Mouse (Mus musculus) liver, embryonic 14.5 days (tissue): Measurements from ENCODE around the gene Acot7. TPM values are rescaled to one million over a fixed set of nuclear protein-coding genes. Genes with fewer than 3 reads are reported as not detected.

Source experiments
- ATAC-seq: fragments of 200-750 bp; cut with Nextera tagmentation; 2 replicates; pipeline ENCODE4 v1.8.0; 2017; ENCODE audit warnings: moderate number of reproducible peaks, mild to moderate bottlenecking, moderate library complexity; ENCODE audit not compliant: insufficient read depth
- DNase-seq, 3 experiments: peaks; one replicate each; pipeline ENCODE4 v3.0.0-alpha.2; 2012 to 2013; ENCODE audit warnings: low read depth in 3 of 3, low spot score in 3 of 3
- H3K27ac ChIP-seq: fragments of 300-500 bp; sonication (generic); 2 replicates; pipeline ENCODE4 v1.5.1; 2014; ENCODE audit warnings: moderate library complexity, mild to moderate bottlenecking, control low read depth, inconsistent platforms
- H3K27me3 ChIP-seq: fragments of 300-500 bp; sonication (generic); 2 replicates; pipeline ENCODE4 v1.6.1; 2014; ENCODE audit warnings: mild to moderate bottlenecking, low read length, moderate library complexity; ENCODE audit not compliant: control insufficient read depth, insufficient read depth
- H3K36me3 ChIP-seq: fragments of 300-500 bp; sonication (generic); replicated peaks from 2 replicates; pipeline ENCODE4 v1.6.1; 2014; ENCODE audit warnings: low read depth; ENCODE audit not compliant: control insufficient read depth, insufficient read depth
- H3K4me1 ChIP-seq, 2 experiments: fragments of 200-500 bp in 1 of 2; fragments of 300-500 bp in 1 of 2; sonication (generic) in 1 of 2; replicated peaks; 2 replicates each; pipeline ENCODE4 v1.6.1; 2012 to 2014; ENCODE audit warnings: antibody characterized with exemption in 1 of 2, inconsistent platforms in 1 of 2, low read length in 1 of 2; ENCODE audit not compliant: control insufficient read depth in 2 of 2, insufficient read depth in 2 of 2
- H3K4me2 ChIP-seq: fragments of 300-500 bp; sonication (generic); 2 replicates; pipeline ENCODE4 v1.6.1; 2014; ENCODE audit warnings: low read depth, mild to moderate bottlenecking, control low read depth, moderate library complexity
- H3K4me3 ChIP-seq, 2 experiments: fragments of 200-500 bp in 1 of 2; fragments of 300-500 bp in 1 of 2; sonication (generic) in 1 of 2; 2 replicates each; pipeline ENCODE4 v1.5.1; 2012 to 2014; ENCODE audit warnings: low read depth in 2 of 2, low read length in 2 of 2, mild to moderate bottlenecking in 2 of 2, control low read depth in 1 of 2, inconsistent platforms in 1 of 2, moderate library complexity in 1 of 2; ENCODE audit not compliant: insufficient read depth in 1 of 2
- H3K9ac ChIP-seq: fragments of 300-500 bp; sonication (generic); replicated peaks from 2 replicates; pipeline ENCODE4 v1.6.1; 2014; ENCODE audit warnings: mild to moderate bottlenecking, control low read depth, moderate library complexity
- H3K9me3 ChIP-seq: fragments of 300-500 bp; sonication (generic); 2 replicates; pipeline ENCODE4 v1.6.1; 2016; ENCODE audit warnings: low read length, mixed read lengths; ENCODE audit not compliant: control insufficient read depth
- CTCF ChIP-seq: IDR thresholded peaks from 2 replicates; pipeline ENCODE4 v1.5.1; 2016; ENCODE audit warnings: antibody characterized with exemption, low read depth, control low read depth
- EP300 ChIP-seq: IDR thresholded peaks from 2 replicates; pipeline ENCODE4 v1.6.1; 2016; ENCODE audit warnings: antibody characterized with exemption, low read depth
- WGBS: fragments of 180-500 bp; shearing (Covaris S2); extraction: QIAGEN DNeasy Blood & Tissue Kit; methylation state at CpG from one replicate; pipeline ENCODE4 v1.1.7; 2014; ENCODE audit not compliant: insufficient replicate concordance; 5-methylcytosine and 5-hydroxymethylcytosine counted together
- polyA plus RNA-seq, 2 experiments: library from polyadenylated mRNA; depleted of rRNA in 1 of 2; stranded (reverse) in 1 of 2; unstranded in 1 of 2; fragments of >200 nt; fragmentation: Nextera tagmentation in 1 of 2; extraction: Ambion mirVana in 1 of 2; gene quantifications; 2 replicates each; pipeline versions ENCODE4 v1.2.1 to v1.2.3; 2012 to 2014

Gene Acot7
- polyA plus RNA-seq, 2 experiments = 12.5 to 13.0 TPM

DNA sequence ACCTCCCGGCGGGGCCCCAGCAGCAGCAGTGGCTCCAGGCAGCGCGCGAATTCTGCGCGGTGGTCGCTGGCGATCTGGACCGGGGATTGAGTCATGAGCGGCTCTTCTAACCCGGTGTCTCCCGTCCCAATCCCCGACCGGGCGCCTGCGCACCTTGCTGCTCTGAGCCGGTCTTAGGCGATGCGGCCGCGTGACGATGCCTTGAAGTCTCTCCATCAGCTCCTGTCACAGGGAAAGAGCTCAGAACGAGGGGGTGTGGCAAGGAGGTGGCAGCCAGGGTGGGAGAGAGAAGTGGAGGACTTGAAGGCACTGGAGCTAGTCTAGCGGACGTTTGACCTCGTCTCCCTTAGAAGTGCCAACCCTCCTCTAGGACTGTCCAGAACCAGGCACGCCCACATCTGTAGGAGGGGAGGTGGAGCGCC, 135.3 kb downstream of the Acot7 start:
- no peaks in the 10 kb centered on the region for H3K4me1 ChIP-seq
- peak overlapping the region; percentile 1; the same call in 1 of the 2 replicates for H3K4me2 ChIP-seq
- ATAC-seq (peak; percentile 12; the same call in 1 of the 2 replicates), DNase-seq (no peak)
- WGBS = under 1% methylated on average over 29 of the region's 29 CpGs
- no peak for TF ChIP-seq CTCF
- no peak overlapping the region for H3K9ac ChIP-seq
- peak overlapping the region; percentile 3 to 20; a peak in 1 of 4 replicates for H3K4me3 ChIP-seq
- H3K27ac ChIP-seq = no peak overlapping the region
- H3K9me3 ChIP-seq = no peaks in the 10 kb centered on the region
- H3K27me3 ChIP-seq = peaks cover 62% of the 10 kb centered on the region
- H3K36me3 ChIP-seq = no peaks in the 10 kb centered on the region

DNA sequence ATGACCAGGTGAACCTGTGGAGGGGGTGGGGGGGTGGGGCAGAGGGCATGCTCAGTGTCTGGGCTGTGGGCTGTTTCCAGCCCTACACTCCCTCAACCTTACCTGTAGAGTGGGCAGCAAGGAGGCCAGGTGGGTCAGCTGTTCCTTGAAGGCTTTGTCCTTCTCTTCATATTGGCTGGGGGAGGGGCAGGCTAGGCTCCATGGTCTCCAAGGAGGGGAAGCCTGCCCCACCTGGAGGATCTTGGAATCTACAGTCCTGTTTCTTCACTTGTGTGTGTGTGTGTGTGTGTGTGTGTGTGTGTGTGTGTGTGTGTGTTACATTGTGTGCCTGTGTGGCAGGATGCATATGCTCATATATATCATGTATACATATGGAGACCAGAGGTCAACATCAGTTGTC, 136.0 kb downstream of the Acot7 start:
- ATAC-seq (no peak), DNase-seq (no peak)
- no peak overlapping the region for H3K9ac ChIP-seq
- H3K27ac ChIP-seq = no peak overlapping the region
- no peaks in the 10 kb centered on the region for H3K4me1 ChIP-seq
- H3K36me3 ChIP-seq = no peaks in the 10 kb centered on the region
- H3K4me3 ChIP-seq = no peak overlapping the region
- no peak overlapping the region for H3K4me2 ChIP-seq
- H3K27me3 ChIP-seq = peaks cover 62% of the 10 kb centered on the region
- TF ChIP-seq CTCF (peak; percentile 16; the same call in 1 of the 2 replicates), EP300 (no peak)
- no peaks in the 10 kb centered on the region for H3K9me3 ChIP-seq

DNA sequence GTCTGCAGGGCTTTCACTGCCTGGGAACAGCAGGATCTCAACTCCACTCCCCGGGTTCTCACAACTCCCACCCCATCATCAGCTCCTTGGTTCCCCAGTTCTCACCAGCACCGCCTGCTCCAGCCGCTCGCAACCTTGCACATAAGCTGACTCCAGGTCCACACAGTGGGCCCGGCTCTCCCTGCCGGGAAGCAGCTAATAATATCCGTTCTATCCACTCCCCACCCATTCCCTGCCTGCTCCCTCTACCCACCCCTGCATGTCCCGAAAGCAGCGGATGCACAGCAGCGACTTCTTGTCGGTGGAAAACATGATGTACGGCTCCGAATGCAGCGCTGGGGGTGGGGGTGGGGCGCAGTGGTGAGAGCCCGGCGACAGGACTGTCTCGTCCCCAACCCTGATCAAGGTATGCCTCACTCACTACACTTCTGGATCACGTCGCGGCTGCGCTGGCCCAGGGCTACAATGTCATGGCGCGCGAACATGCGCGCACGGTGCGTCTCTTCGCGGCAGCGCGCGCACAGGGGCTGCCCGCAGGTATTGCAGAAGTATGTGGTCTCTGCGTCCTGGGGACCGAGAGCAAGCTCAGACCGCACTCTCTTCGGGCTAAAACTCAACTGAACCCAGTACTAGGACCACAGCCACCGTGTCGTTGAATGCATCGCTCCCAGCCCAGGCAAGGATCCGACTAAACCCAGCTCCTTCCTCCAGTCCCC, 137.7 kb downstream of the Acot7 start:
- no peak for ATAC-seq
- Histone ChIP-seq H3K4me3 (no peak overlapping the region), H3K9ac (no peak overlapping the region), H3K4me1 (no peaks in the 10 kb centered on the region), H3K4me2 (no peak overlapping the region; the same call in 1 of the 2 replicates), H3K9me3 (no peaks in the 10 kb centered on the region), H3K27me3 (peaks cover 62% of the 10 kb centered on the region), H3K27ac (no peak overlapping the region), H3K36me3 (no peaks in the 10 kb centered on the region)
- no peak for DNase-seq
- 1% methylated on average over 43 of the region's 43 CpGs for WGBS
- TF ChIP-seq CTCF = no peak
- no peak for TF ChIP-seq EP300

DNA sequence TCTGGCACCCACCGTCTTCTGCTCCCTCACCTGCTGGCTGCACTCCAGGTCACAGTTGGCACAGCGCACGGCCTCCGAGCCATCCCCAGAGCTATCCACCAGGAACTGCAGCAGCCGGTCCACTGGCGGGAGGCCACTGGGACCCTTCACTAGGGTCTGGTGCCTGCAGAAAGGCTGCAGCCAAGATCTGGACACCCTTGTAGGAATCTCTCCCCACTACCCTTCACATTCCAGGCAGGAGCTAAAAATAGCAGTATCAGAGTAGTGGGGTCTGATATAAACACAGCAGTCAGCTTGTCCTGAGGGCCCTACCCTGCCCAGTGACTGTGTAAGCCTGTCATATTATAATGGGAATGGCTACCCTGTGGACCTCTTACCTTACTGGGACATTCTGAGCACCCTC, 139.7 kb downstream of the Acot7 start:
- no peak for DNase-seq
- H3K27ac ChIP-seq = no peak overlapping the region
- no peak for TF ChIP-seq EP300
- no peak for TF ChIP-seq CTCF
- no peak for ATAC-seq
- 77% methylated on average over 6 of the region's 6 CpGs for WGBS
- H3K9ac ChIP-seq = no peak overlapping the region
- no peak overlapping the region for H3K4me2 ChIP-seq
- H3K27me3 ChIP-seq = peaks cover 45% of the 10 kb centered on the region
- no peaks in the 10 kb centered on the region for H3K4me1 ChIP-seq
- H3K36me3 ChIP-seq = no peaks in the 10 kb centered on the region
- H3K9me3 ChIP-seq = no peaks in the 10 kb centered on the region
- H3K4me3 ChIP-seq = no peak overlapping the region

- H3K4me1 ChIP-seq = no peaks in the 10 kb centered on the region
- no peak within 1 kb of the TSS for H3K9ac ChIP-seq
- 6% methylated on average over 26 of the region's 26 CpGs for WGBS
- H3K9me3 ChIP-seq = no peaks in the 10 kb centered on the region
- H3K36me3 ChIP-seq = no peaks in the 10 kb centered on the region
- no peak within 1 kb of the TSS for H3K27ac ChIP-seq
- ATAC-seq (no peak), DNase-seq (peak in 1 of 3 experiments; percentile 26)
- peak within 1 kb of the TSS; percentile 41 for H3K4me2 ChIP-seq
- peaks cover 35% of the 10 kb centered on the region for H3K27me3 ChIP-seq
- TF ChIP-seq EP300 = no peak
- TF ChIP-seq CTCF = peak; percentile 69
- H3K4me3 ChIP-seq = peak within 1 kb of the TSS in 1 of 2 experiments; percentile 3; a peak in 1 of 4 replicates
Measured at GRCm38 (mm10) chr4:152318517-152319234, 140.7 kb downstream of the Acot7 start, which contains the start of gene Rnf207. TSS of gene Rnf207 (minus strand) at chr4:152318993.

Other genes with a start within 250 kb of the Acot7 start
- 32.9 and 34.4 TPM in 2 replicates for gene Dnajc11, start 244.4 kb upstream of the Acot7 start, polyA plus RNA-seq (2012; rRNA removed)
- gene Dnajc11, start 244.4 kb upstream of the Acot7 start, polyA plus RNA-seq (2014; fragmentation: Nextera tagmentation; extraction: Ambion mirVana) = 32.9 and 42.2 TPM in 2 replicates
- gene Thap3, start 189.1 kb upstream of the Acot7 start, polyA plus RNA-seq (2012; rRNA removed) = 4.8 and 5.0 TPM in 2 replicates
- gene Thap3, start 189.1 kb upstream of the Acot7 start, polyA plus RNA-seq (2014; fragmentation: Nextera tagmentation; extraction: Ambion mirVana) = 4.5 and 5.2 TPM in 2 replicates
- 2.8 and 2.9 TPM in 2 replicates for gene Phf13, start 181.9 kb upstream of the Acot7 start, polyA plus RNA-seq (2012; rRNA removed)
- gene Phf13, start 181.9 kb upstream of the Acot7 start, polyA plus RNA-seq (2014; fragmentation: Nextera tagmentation; extraction: Ambion mirVana) = 3.7 and 5.2 TPM in 2 replicates
- gene Klhl21, start 169.3 kb upstream of the Acot7 start, polyA plus RNA-seq (2012; rRNA removed) = 4.4 and 5.3 TPM in 2 replicates
- gene Klhl21, start 169.3 kb upstream of the Acot7 start, polyA plus RNA-seq (2014; fragmentation: Nextera tagmentation; extraction: Ambion mirVana) = 2.3 and 2.8 TPM in 2 replicates
- gene Zbtb48, start 150.5 kb upstream of the Acot7 start, polyA plus RNA-seq (2012; rRNA removed) = 8.2 and 10.7 TPM in 2 replicates
- 6.4 and 8.8 TPM in 2 replicates for gene Zbtb48, start 150.5 kb upstream of the Acot7 start, polyA plus RNA-seq (2014; fragmentation: Nextera tagmentation; extraction: Ambion mirVana)
- gene Tas1r1, start 139.6 kb upstream of the Acot7 start, polyA plus RNA-seq (2012; rRNA removed) = 0.03 and 0.06 TPM in 2 replicates
- gene Tas1r1, start 139.6 kb upstream of the Acot7 start, polyA plus RNA-seq (2014; fragmentation: Nextera tagmentation; extraction: Ambion mirVana) = not detected in 2 replicates
- 9.8 and 11.1 TPM in 2 replicates for gene Nol9, start 138.8 kb upstream of the Acot7 start, polyA plus RNA-seq (2012; rRNA removed)
- gene Nol9, start 138.8 kb upstream of the Acot7 start, polyA plus RNA-seq (2014; fragmentation: Nextera tagmentation; extraction: Ambion mirVana) = 11.5 and 16.3 TPM in 2 replicates
- 4.5 and 4.7 TPM in 2 replicates for gene Plekhg5, start 105.6 kb upstream of the Acot7 start, polyA plus RNA-seq (2012; rRNA removed)
- 2.6 and 4.8 TPM in 2 replicates for gene Plekhg5, start 105.6 kb upstream of the Acot7 start, polyA plus RNA-seq (2014; fragmentation: Nextera tagmentation; extraction: Ambion mirVana)
- gene Tnfrsf25, start 62.2 kb upstream of the Acot7 start, polyA plus RNA-seq (2012; rRNA removed) = 0.68 and 0.93 TPM in 2 replicates
- 0.15 and 0.16 TPM in 2 replicates for gene Tnfrsf25, start 62.2 kb upstream of the Acot7 start, polyA plus RNA-seq (2014; fragmentation: Nextera tagmentation; extraction: Ambion mirVana)
- gene Espn, start 25.8 kb upstream of the Acot7 start, polyA plus RNA-seq (2012; rRNA removed) = 1.2 and 1.5 TPM in 2 replicates
- gene Espn, start 25.8 kb upstream of the Acot7 start, polyA plus RNA-seq (2014; fragmentation: Nextera tagmentation; extraction: Ambion mirVana) = 1.2 and 1.9 TPM in 2 replicates
- 0.01 and 0.02 TPM in 2 replicates for gene Hes2, start 19.3 kb upstream of the Acot7 start, polyA plus RNA-seq (2012; rRNA removed)
- gene Hes2, start 19.3 kb upstream of the Acot7 start, polyA plus RNA-seq (2014; fragmentation: Nextera tagmentation; extraction: Ambion mirVana) = 0.05 TPM in 1 of 2 replicates, not detected in the other
- gene Gpr153, start 96.1 kb downstream of the Acot7 start, polyA plus RNA-seq (2012; rRNA removed) = 1.1 and 1.2 TPM in 2 replicates
- 0.58 and 0.59 TPM in 2 replicates for gene Gpr153, start 96.1 kb downstream of the Acot7 start, polyA plus RNA-seq (2014; fragmentation: Nextera tagmentation; extraction: Ambion mirVana)
- not detected in 2 replicates for gene Hes3, start 113.5 kb downstream of the Acot7 start, polyA plus RNA-seq (2012; rRNA removed)
- not detected in 2 replicates for gene Hes3, start 113.5 kb downstream of the Acot7 start, polyA plus RNA-seq (2014; fragmentation: Nextera tagmentation; extraction: Ambion mirVana)
- 6.0 and 6.5 TPM in 2 replicates for gene Icmt, start 119.1 kb downstream of the Acot7 start, polyA plus RNA-seq (2012; rRNA removed)
- 7.0 and 10.1 TPM in 2 replicates for gene Icmt, start 119.1 kb downstream of the Acot7 start, polyA plus RNA-seq (2014; fragmentation: Nextera tagmentation; extraction: Ambion mirVana)
- gene Rnf207, start 140.9 kb downstream of the Acot7 start, polyA plus RNA-seq (2012; rRNA removed) = 0.16 and 0.18 TPM in 2 replicates
- 0.04 TPM in 1 of 2 replicates, not detected in the other for gene Rnf207, start 140.9 kb downstream of the Acot7 start, polyA plus RNA-seq (2014; fragmentation: Nextera tagmentation; extraction: Ambion mirVana)
- gene Rpl22, start 147.6 kb downstream of the Acot7 start, polyA plus RNA-seq (2012; rRNA removed) = 163 and 443 TPM in 2 replicates
- gene Rpl22, start 147.6 kb downstream of the Acot7 start, polyA plus RNA-seq (2014; fragmentation: Nextera tagmentation; extraction: Ambion mirVana) = 298 and 303 TPM in 2 replicates
- 0.09 TPM in 2 replicates for gene Chd5, start 160.5 kb downstream of the Acot7 start, polyA plus RNA-seq (2012; rRNA removed)
- 0.18 TPM in 1 of 2 replicates, not detected in the other for gene Chd5, start 160.5 kb downstream of the Acot7 start, polyA plus RNA-seq (2014; fragmentation: Nextera tagmentation; extraction: Ambion mirVana)